Mouse (Mus musculus): ENCODE data around the gene Egr2. TPM values are rescaled to one million over a fixed set of nuclear protein-coding genes. Genes with fewer than 3 reads are reported as not detected.
A peak's percentile ranks its signal among the peaks of the same experiment; 100 is the strongest.

Gene Egr2
- 0.29 TPM in 1 of 2 replicates, not detected in the other for polyA plus RNA-seq (2014; fragmentation: Nextera tagmentation; extraction: Ambion mirVana)

DNA sequence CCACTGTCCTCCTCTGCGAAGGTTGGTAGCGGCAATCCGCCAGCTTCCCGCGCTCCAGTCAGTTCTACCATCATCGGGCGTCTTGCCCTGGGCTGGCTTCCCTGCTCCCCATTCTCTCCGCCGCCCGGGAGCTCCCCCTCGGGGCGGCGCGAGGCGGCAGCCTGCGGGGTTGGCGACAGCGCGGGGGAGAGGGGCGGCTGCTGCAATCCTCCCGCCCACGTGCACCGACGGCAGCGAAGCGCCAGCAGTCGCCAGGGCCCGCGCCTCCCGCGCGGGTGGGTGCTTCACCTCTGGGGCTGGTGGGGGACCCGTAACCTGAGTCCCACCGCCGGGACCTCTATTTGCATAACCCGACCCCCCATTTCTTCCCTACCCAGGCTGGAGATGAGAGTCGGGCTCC lies at the start of gene Egr2:
TSS of gene Egr2 (plus strand) at position 220 of the 400 bp plus-strand sequence.
- Histone ChIP-seq H3K4me3 (ENCODE audit: low read depth, low read length) (peak within 1 kb of the TSS; percentile 52), H3K27me3 (ENCODE audit: control insufficient read depth, insufficient read depth, low read length) (peaks cover 72% of the 10 kb centered on the region), H3K27ac (ENCODE audit: low read depth, low read length) (no peak within 1 kb of the TSS), H3K9me3 (ENCODE audit: control insufficient read depth, low read length) (no peaks in the 10 kb centered on the region), H3K36me3 (ENCODE audit: control insufficient read depth, insufficient read depth, low read length) (no peaks in the 10 kb centered on the region), H3K9ac (ENCODE audit: low read length) (no peak within 1 kb of the TSS; the same call in 1 of the 2 replicates), H3K4me2 (ENCODE audit: low read depth, low read length, severe bottlenecking) (peak within 1 kb of the TSS; percentile 80), H3K4me1 (replicated peaks; ENCODE audit: control insufficient read depth, insufficient read depth, low read length) (peaks cover 15% of the 10 kb centered on the region; the same call in 1 of the 2 replicates)
- no peak for ATAC-seq (replicated peaks; ENCODE audit: low FRiP score)
- DNase-seq (ENCODE audit: low spot score), result peak; percentile 64
- WGBS, result 1% methylated on average over 35 of the region's 37 CpGs

DNA sequence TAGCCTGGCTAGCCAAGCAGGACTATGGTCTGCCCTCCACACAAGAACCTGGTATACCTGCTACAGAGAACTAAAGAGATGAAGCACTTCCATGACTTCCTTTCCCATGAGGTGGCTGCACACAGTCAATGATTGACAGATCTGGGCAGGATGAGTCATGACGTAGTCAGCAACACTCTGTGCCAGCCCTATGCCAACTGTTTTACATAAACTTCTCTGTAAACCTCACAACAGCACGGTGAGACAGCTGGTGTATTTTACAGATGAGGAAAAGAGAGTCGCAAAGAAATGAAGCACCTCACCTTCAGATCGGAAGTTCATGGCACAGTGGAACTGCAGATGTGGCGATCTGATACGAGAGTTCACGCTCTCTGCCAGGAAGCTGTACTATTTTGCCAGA lies 47.8 kb upstream of the Egr2 start:
- H3K27ac ChIP-seq (ENCODE audit: low read depth, low read length), result no peak overlapping the region
- 92% methylated on average over 7 of the region's 7 CpGs for WGBS
- H3K4me3 ChIP-seq (ENCODE audit: low read depth, low read length), result no peak overlapping the region
- DNase-seq (ENCODE audit: low spot score) (no peak), ATAC-seq (replicated peaks; ENCODE audit: low FRiP score) (no peak)
- no peaks in the 10 kb centered on the region for H3K4me1 ChIP-seq (replicated peaks; ENCODE audit: control insufficient read depth, insufficient read depth, low read length)
- H3K4me2 ChIP-seq (ENCODE audit: low read depth, low read length, severe bottlenecking), result no peak overlapping the region
- peaks cover 2% of the 10 kb centered on the region; the same call in 1 of the 2 replicates for H3K9me3 ChIP-seq (ENCODE audit: control insufficient read depth, low read length)
- H3K9ac ChIP-seq (ENCODE audit: low read length), result no peak overlapping the region
- no peaks in the 10 kb centered on the region for H3K27me3 ChIP-seq (ENCODE audit: control insufficient read depth, insufficient read depth, low read length)
- H3K36me3 ChIP-seq (ENCODE audit: control insufficient read depth, insufficient read depth, low read length), result no peaks in the 10 kb centered on the region

DNA sequence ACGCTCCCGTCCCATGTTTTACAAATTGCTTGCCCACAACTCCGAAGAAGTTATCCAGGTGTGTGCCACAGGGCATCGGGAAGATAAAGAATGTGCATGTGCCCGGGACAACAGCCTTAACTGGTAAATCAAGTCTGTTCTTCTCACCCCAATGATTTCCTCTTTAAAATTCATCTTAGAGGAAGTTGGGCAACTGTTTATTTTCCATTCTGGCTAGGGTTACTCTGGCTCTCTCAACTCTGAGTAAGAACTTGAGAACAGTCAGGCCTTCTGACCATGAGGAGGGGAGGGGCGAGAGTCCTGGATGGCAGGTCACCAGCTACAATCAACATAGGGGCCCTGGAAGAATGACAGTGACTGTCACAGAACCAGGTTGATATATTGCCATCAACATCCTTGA lies 45.4 kb upstream of the Egr2 start:
- H3K27me3 ChIP-seq (ENCODE audit: control insufficient read depth, insufficient read depth, low read length), result no peaks in the 10 kb centered on the region
- ATAC-seq (replicated peaks; ENCODE audit: low FRiP score), result no peak
- H3K9ac ChIP-seq (ENCODE audit: low read length), result no peak overlapping the region
- WGBS, result 92% methylated on average over 6 of the region's 6 CpGs
- no peaks in the 10 kb centered on the region for H3K36me3 ChIP-seq (ENCODE audit: control insufficient read depth, insufficient read depth, low read length)
- no peak overlapping the region for H3K4me3 ChIP-seq (ENCODE audit: low read depth, low read length)
- H3K27ac ChIP-seq (ENCODE audit: low read depth, low read length), result no peak overlapping the region
- H3K9me3 ChIP-seq (ENCODE audit: control insufficient read depth, low read length), result peaks cover 2% of the 10 kb centered on the region; the same call in 1 of the 2 replicates
- H3K4me2 ChIP-seq (ENCODE audit: low read depth, low read length, severe bottlenecking), result no peak overlapping the region
- no peaks in the 10 kb centered on the region for H3K4me1 ChIP-seq (replicated peaks; ENCODE audit: control insufficient read depth, insufficient read depth, low read length)
- DNase-seq (ENCODE audit: low spot score), result no peak

DNA sequence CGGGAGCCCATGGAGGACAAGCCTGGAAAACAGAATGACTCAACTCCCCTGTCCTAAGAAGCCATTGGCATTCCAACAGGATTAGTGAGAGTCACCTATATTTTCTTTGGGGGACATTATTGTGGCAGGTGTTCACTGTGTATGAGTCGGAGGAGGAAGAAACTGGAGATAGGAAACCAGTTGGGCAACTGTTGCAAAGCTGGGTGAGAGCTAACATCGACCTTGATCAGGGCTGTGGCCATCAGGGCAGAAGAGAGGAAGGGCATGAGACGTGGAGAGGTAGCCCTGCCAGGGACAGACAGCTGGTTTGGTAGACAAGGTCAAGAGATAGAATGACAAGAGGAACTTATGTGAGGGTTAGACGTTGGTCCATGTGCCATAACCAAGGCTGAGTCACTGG lies 44.6 kb upstream of the Egr2 start:
- Histone ChIP-seq H3K9me3 (ENCODE audit: control insufficient read depth, low read length) (no peaks in the 10 kb centered on the region), H3K27me3 (ENCODE audit: control insufficient read depth, insufficient read depth, low read length) (no peaks in the 10 kb centered on the region), H3K4me2 (ENCODE audit: low read depth, low read length, severe bottlenecking) (no peak overlapping the region), H3K4me1 (replicated peaks; ENCODE audit: control insufficient read depth, insufficient read depth, low read length) (no peaks in the 10 kb centered on the region), H3K36me3 (ENCODE audit: control insufficient read depth, insufficient read depth, low read length) (no peaks in the 10 kb centered on the region), H3K27ac (ENCODE audit: low read depth, low read length) (no peak overlapping the region), H3K9ac (ENCODE audit: low read length) (no peak overlapping the region), H3K4me3 (ENCODE audit: low read depth, low read length) (no peak overlapping the region)
- WGBS, result 86% methylated on average over 5 of the region's 5 CpGs
- DNase-seq (ENCODE audit: low spot score) (no peak), ATAC-seq (replicated peaks; ENCODE audit: low FRiP score) (no peak)

DNA sequence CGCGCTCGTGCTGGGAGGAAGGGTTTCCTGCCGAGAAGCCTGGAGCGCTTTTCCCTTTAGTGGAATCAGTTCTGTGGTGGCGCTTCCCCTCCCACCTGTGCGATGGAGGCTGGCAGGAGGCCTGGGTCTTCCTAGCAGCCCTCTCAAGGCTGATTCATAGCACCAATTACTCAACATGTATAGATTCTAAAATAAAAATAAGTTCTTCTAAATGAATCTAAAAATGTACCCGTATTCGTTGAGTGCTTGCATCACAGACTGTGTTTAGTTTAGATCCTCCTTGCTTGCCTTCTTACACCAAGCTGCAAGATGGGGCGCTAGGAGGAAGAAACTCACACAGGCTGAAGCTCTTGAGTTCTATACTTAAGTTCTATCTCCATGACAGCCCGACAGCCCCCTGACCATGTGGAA lies 43.1 kb upstream of the Egr2 start:
- no peak overlapping the region for H3K4me2 ChIP-seq (ENCODE audit: low read depth, low read length, severe bottlenecking)
- ATAC-seq (replicated peaks; ENCODE audit: low FRiP score) (no peak), DNase-seq (ENCODE audit: low spot score) (no peak)
- WGBS, result 81% methylated on average over 11 of the region's 11 CpGs
- no peaks in the 10 kb centered on the region for H3K4me1 ChIP-seq (replicated peaks; ENCODE audit: control insufficient read depth, insufficient read depth, low read length)
- no peaks in the 10 kb centered on the region for H3K9me3 ChIP-seq (ENCODE audit: control insufficient read depth, low read length)
- H3K36me3 ChIP-seq (ENCODE audit: control insufficient read depth, insufficient read depth, low read length), result no peaks in the 10 kb centered on the region
- H3K4me3 ChIP-seq (ENCODE audit: low read depth, low read length), result no peak overlapping the region
- no peak overlapping the region for H3K9ac ChIP-seq (ENCODE audit: low read length)
- H3K27ac ChIP-seq (ENCODE audit: low read depth, low read length), result no peak overlapping the region
- no peaks in the 10 kb centered on the region for H3K27me3 ChIP-seq (ENCODE audit: control insufficient read depth, insufficient read depth, low read length)

DNA sequence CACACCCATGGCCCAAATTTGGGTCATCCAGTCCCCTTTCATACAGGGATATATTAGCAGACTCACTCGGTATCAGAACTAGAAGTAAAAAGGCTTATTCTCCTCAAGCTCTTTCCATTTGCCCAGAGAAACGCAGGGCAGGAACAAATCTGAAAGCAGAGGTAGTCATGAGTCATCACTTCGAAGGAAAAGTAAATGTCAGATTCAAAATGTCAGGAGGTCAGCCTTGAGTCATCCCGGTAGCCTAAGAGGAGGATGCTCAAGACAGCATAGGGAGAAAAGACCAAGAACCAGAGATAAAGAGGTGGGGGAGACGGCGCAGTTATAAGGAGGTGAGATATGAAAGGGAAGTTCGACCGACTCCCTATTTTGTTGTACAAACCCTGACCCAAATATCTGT lies 41.7 kb upstream of the Egr2 start:
- Histone ChIP-seq H3K9me3 (ENCODE audit: control insufficient read depth, low read length) (no peaks in the 10 kb centered on the region), H3K27ac (ENCODE audit: low read depth, low read length) (no peak overlapping the region), H3K4me2 (ENCODE audit: low read depth, low read length, severe bottlenecking) (no peak overlapping the region), H3K4me1 (replicated peaks; ENCODE audit: control insufficient read depth, insufficient read depth, low read length) (no peaks in the 10 kb centered on the region), H3K36me3 (ENCODE audit: control insufficient read depth, insufficient read depth, low read length) (no peaks in the 10 kb centered on the region), H3K4me3 (ENCODE audit: low read depth, low read length) (no peak overlapping the region), H3K27me3 (ENCODE audit: control insufficient read depth, insufficient read depth, low read length) (no peaks in the 10 kb centered on the region), H3K9ac (ENCODE audit: low read length) (no peak overlapping the region)
- ATAC-seq (replicated peaks; ENCODE audit: low FRiP score) (no peak), DNase-seq (ENCODE audit: low spot score) (no peak)
- 89% methylated on average over 8 of the region's 8 CpGs for WGBS

DNA sequence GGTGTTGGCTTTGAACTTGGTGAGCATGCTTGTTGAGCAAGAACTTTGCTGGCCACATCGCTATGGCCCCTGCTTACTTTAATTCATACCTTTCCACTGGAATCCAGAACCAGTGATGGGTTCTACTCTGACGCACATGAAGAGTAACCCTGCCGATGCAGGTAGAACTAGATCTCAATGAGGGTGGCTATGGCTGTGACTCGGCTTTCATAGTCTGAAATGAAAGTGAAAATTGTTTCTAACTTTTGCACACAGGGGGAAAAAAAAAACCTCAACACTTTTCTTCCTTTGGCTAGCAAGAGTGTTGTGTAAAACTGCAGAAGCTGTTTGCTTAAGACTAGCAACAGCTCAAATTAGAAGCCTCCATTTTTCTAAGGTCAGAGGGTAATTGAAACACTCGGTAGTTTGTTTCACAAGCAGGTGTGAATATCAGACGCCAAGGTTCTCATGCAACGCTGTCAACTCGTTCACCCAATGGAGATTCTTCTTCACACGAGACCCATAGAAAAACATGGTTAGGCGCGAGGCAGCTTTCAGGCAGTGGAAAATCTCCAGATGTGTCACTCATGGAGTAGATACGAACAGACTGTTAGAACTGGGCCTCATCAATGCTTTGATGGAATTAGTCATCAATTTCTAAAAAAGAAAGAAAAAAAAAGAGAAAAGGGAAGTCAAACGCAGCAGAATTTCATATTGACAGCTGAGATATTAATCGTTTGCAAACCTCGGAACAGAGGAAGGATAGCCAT lies 38.0 kb upstream of the Egr2 start:
- Histone ChIP-seq H3K9me3 (ENCODE audit: control insufficient read depth, low read length) (no peaks in the 10 kb centered on the region), H3K36me3 (ENCODE audit: control insufficient read depth, insufficient read depth, low read length) (no peaks in the 10 kb centered on the region), H3K4me3 (ENCODE audit: low read depth, low read length) (no peak overlapping the region), H3K4me2 (ENCODE audit: low read depth, low read length, severe bottlenecking) (no peak overlapping the region), H3K4me1 (replicated peaks; ENCODE audit: control insufficient read depth, insufficient read depth, low read length) (no peaks in the 10 kb centered on the region), H3K9ac (ENCODE audit: low read length) (no peak overlapping the region), H3K27ac (ENCODE audit: low read depth, low read length) (no peak overlapping the region), H3K27me3 (ENCODE audit: control insufficient read depth, insufficient read depth, low read length) (no peaks in the 10 kb centered on the region)
- DNase-seq (ENCODE audit: low spot score) (no peak), ATAC-seq (replicated peaks; ENCODE audit: low FRiP score) (no peak)
- WGBS, result 92% methylated on average over 15 of the region's 15 CpGs

DNA sequence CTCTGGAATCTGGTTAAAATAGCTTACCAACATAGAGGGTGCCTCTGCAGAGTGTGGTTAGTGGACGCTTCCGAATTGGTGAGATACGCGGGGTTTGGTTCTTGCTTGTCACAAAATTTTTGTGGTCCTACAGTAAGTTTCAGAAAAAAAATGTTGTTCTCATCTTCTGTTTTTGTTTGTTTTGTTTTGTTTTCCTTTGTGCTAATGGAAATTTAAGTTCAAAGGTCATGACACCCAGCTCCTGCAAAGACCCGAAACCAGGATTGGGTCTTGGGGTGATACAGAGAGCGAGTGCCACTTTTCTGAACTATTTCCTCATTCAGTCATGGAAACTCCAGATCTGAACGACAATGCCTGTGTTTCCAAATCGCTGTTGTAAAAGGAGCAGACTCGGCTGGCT lies 37.3 kb upstream of the Egr2 start:
- no peak overlapping the region for H3K4me2 ChIP-seq (ENCODE audit: low read depth, low read length, severe bottlenecking)
- WGBS, result 95% methylated on average over 9 of the region's 9 CpGs
- no peak for ATAC-seq (replicated peaks; ENCODE audit: low FRiP score)
- no peaks in the 10 kb centered on the region for H3K36me3 ChIP-seq (ENCODE audit: control insufficient read depth, insufficient read depth, low read length)
- no peak overlapping the region for H3K9ac ChIP-seq (ENCODE audit: low read length)
- no peak overlapping the region for H3K27ac ChIP-seq (ENCODE audit: low read depth, low read length)
- H3K9me3 ChIP-seq (ENCODE audit: control insufficient read depth, low read length), result no peaks in the 10 kb centered on the region
- H3K4me1 ChIP-seq (replicated peaks; ENCODE audit: control insufficient read depth, insufficient read depth, low read length), result no peaks in the 10 kb centered on the region
- H3K27me3 ChIP-seq (ENCODE audit: control insufficient read depth, insufficient read depth, low read length), result no peaks in the 10 kb centered on the region
- H3K4me3 ChIP-seq (ENCODE audit: low read depth, low read length), result no peak overlapping the region
- DNase-seq (ENCODE audit: low spot score), result no peak

Measured in forebrain, embryonic 11.5 days (tissue).